ENCODE assay signal across 8 mouse cellular contexts in genomic region chr6:91284521-91285449, GRCm38 (mm10).
DNase-seq lines count a peak whose midpoint lies in the region.

No protein-coding gene starts in this region.

- 5% methylated on average over 35 of the region's 35 CpGs for WGBS in hindbrain, embryonic 10.5 days

- peak overlapping the region; percentile 52 for H3K4me3 ChIP-seq in hindbrain, embryonic 10.5 days

- peak overlapping the region; percentile 90 for H3K27ac ChIP-seq in hindbrain, embryonic 10.5 days

- peak; percentile 55 for DNase-seq in layer of hippocampus, adult 9-11 months
- no peak for DNase-seq in layer of hippocampus, postnatal 25 days (ENCODE audit: extremely low spot score in 1 of 2, low spot score in 1 of 2)
- peak; percentile 74 for DNase-seq in embryo, embryonic 11 days
- DNase-seq in hindbrain, embryonic 10.5 days (ENCODE audit: low spot score): peak; percentile 72
- DNase-seq in lung, postnatal 36 days: peak; percentile 30
- no peak for DNase-seq in natural killer cell, adult 2 months (ENCODE audit: low spot score in 2 of 2)
- no peak for DNase-seq in frontal cortex, postnatal 36 days (ENCODE audit: low spot score in 2 of 2)
- no peak for DNase-seq in adipocyte (ENCODE audit: low spot score)

- H3K27me3 ChIP-seq in hindbrain, embryonic 10.5 days (ENCODE audit: insufficient read depth, poor library complexity, severe bottlenecking): peaks cover 93% of the 10 kb centered on the region

- no peaks in the 10 kb centered on the region for H3K36me3 ChIP-seq in hindbrain, embryonic 10.5 days

- H3K4me1 ChIP-seq in hindbrain, embryonic 10.5 days (replicated peaks): peaks cover 58% of the 10 kb centered on the region

- no peaks in the 10 kb centered on the region for H3K9me3 ChIP-seq in hindbrain, embryonic 10.5 days

Comparison
In these comparisons a context has a peak if more than half of its experiments do, and no peak if none do; other contexts are left out.
1. DNase-seq: peak in layer of hippocampus, adult 9-11 months (single experiment), embryo, embryonic 11 days (single experiment), hindbrain, embryonic 10.5 days (single experiment) and lung, postnatal 36 days (single experiment); none in layer of hippocampus, postnatal 25 days (0 of 2), natural killer cell, adult 2 months (0 of 2), frontal cortex, postnatal 36 days (0 of 2) and adipocyte (single experiment).